Mouse (Mus musculus): ENCODE data around the gene Eif4a2.

GRCm38 (mm10) chr16:23127311-23127672 is 20.0 kb downstream of the Eif4a2 start:
- no peak for TF ChIP-seq CTCF (conservative IDR thresholded peaks at IDR 0.05; ENCODE audit: insufficient read depth, insufficient read length, low read depth, low read length)
- no peak for TF ChIP-seq POLR2A (IDR thresholded peaks at IDR 0.05; ENCODE audit: low read depth, low read length)
